Mouse (Mus musculus): ENCODE data around the gene Tnpo1. TPM values are rescaled to one million over a fixed set of nuclear protein-coding genes. Genes with fewer than 3 reads are reported as not detected.

Tnpo1 gene
- polyA plus RNA-seq, 1 experiment = 27.0 TPM

DNA sequence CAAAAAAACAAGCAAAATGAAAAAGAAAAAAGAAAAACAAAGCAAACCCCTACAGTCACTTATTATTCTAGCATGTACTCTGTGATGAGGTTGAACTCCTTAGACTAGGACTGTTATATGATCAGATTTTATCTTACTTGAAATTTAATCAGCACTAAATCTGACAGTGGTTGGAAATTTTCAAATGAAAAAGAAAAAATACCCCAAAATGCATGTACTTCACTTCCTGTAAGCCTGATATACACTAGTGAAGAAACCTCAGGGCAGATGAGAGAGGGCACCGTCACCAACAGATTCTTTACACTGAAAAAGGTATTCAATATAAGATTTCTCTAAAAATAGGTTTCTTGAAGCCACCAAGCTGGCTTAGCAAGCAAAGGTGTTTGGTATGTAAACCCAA lies 134.5 kb downstream of the Tnpo1 start:
- Histone ChIP-seq H3K27ac (ENCODE audit: insufficient read depth, low read depth, low read length) (no peak overlapping the region), H3K27me3 (replicated peaks; ENCODE audit: control insufficient read depth, insufficient read depth, low read length) (no peaks in the 10 kb centered on the region), H3K4me3 (ENCODE audit: insufficient read depth, low read depth, low read length) (no peak overlapping the region), H3K36me3 (ENCODE audit: control insufficient read depth, insufficient read depth, low read length) (peaks cover 6% of the 10 kb centered on the region; the same call in 1 of the 2 replicates), H3K4me1 (ENCODE audit: control insufficient read depth, insufficient read depth, low read length) (peaks cover 4% of the 10 kb centered on the region; the same call in 1 of the 2 replicates)
- TF ChIP-seq CTCF (conservative IDR thresholded peaks at IDR 0.05; ENCODE audit: insufficient read depth, insufficient read length, low read depth, low read length) = no peak
- TF ChIP-seq POLR2A (IDR thresholded peaks at IDR 0.05; ENCODE audit: low read depth, low read length) = no peak
- DNase-seq = no peak
- 90% methylated on average over 1 of the region's 1 CpGs for WGBS

Other genes starting within 250 kb of the Tnpo1 start
- gene Tmem171, start 231.6 kb downstream of the Tnpo1 start, polyA plus RNA-seq (2012; rRNA removed) = 25.5 TPM in 2 replicates
- 17.5 and 17.8 TPM in 2 replicates for gene Fcho2, start 110.9 kb downstream of the Tnpo1 start, polyA plus RNA-seq (2012; rRNA removed)
- not detected in 2 replicates for gene 1700024P04Rik, start 58.2 kb upstream of the Tnpo1 start, polyA plus RNA-seq (2012; rRNA removed)